Mouse (Mus musculus) limb, embryonic 14.5 days (tissue): ENCODE measurements around the gene Ociad2. TPM values are rescaled to one million over a fixed set of nuclear protein-coding genes. Genes with fewer than 3 reads are reported as not detected.

Experiments
- ATAC-seq: fragments of 200-750 bp; cut with Nextera tagmentation; 2 replicates; pipeline ENCODE4 v1.8.0; 2017; ENCODE audit warnings: low read depth, moderate number of reproducible peaks, moderate TSS enrichment; ENCODE audit not compliant: low FRiP score
- DNase-seq: peaks from one replicate; pipeline ENCODE4 v3.0.0-alpha.2; 2015; ENCODE audit warnings: low spot score
- H3K27ac ChIP-seq: fragments of 300-500 bp; sonication (generic); replicated peaks from 2 replicates; pipeline ENCODE4 v1.5.1; 2014; ENCODE audit warnings: low read depth, mild to moderate bottlenecking, low read length, moderate library complexity, mixed read lengths
- H3K27me3 ChIP-seq: fragments of 300-500 bp; sonication (generic); 2 replicates; pipeline ENCODE4 v1.6.1; 2014; ENCODE audit warnings: low read length, mixed read lengths; ENCODE audit not compliant: control insufficient read depth, insufficient read depth
- H3K36me3 ChIP-seq: fragments of 300-500 bp; sonication (generic); 2 replicates; pipeline ENCODE4 v1.6.1; 2014; ENCODE audit warnings: mild to moderate bottlenecking, low read length, moderate library complexity, mixed read lengths; ENCODE audit not compliant: control insufficient read depth, insufficient read depth
- H3K4me1 ChIP-seq: fragments of 300-500 bp; sonication (generic); 2 replicates; pipeline ENCODE4 v1.6.1; 2014; ENCODE audit warnings: antibody characterized with exemption, low read length, mixed read lengths; ENCODE audit not compliant: control insufficient read depth, insufficient read depth
- H3K4me2 ChIP-seq: fragments of 300-500 bp; sonication (generic); replicated peaks from 2 replicates; pipeline ENCODE4 v1.6.1; 2014; ENCODE audit warnings: low read depth, mild to moderate bottlenecking, low read length, moderate library complexity; ENCODE audit not compliant: severe bottlenecking
- H3K4me3 ChIP-seq: fragments of 300-500 bp; sonication (generic); replicated peaks from 2 replicates; pipeline ENCODE4 v1.5.1; 2014; ENCODE audit warnings: low read length
- H3K9ac ChIP-seq: fragments of 300-500 bp; sonication (generic); 2 replicates; pipeline ENCODE4 v1.6.1; 2014; ENCODE audit warnings: mild to moderate bottlenecking, low read depth, low read length, moderate library complexity; ENCODE audit not compliant: severe bottlenecking
- H3K9me3 ChIP-seq: fragments of 300-500 bp; sonication (generic); 2 replicates; pipeline ENCODE4 v1.6.1; 2016; ENCODE audit warnings: low read length; ENCODE audit not compliant: control insufficient read depth
- POLR2A ChIP-seq: fragments of 200-500 bp; IDR thresholded peaks from 2 replicates; pipeline ENCODE4 v1.8.0; 2012; ENCODE audit warnings: inconsistent platforms, mild to moderate bottlenecking, moderate library complexity, borderline replicate concordance; ENCODE audit not compliant: insufficient read depth, insufficient read length; ENCODE audit errors: extremely low read depth
- WGBS: fragments of 180-500 bp; shearing (Covaris S2); extraction: QIAGEN DNeasy Blood & Tissue Kit; methylation state at CpG from one replicate; pipeline ENCODE4 v1.1.7; 2014; 5-methylcytosine and 5-hydroxymethylcytosine counted together
- polyA plus RNA-seq, 2 experiments: library from polyadenylated mRNA; depleted of rRNA in 1 of 2; stranded (reverse) in 1 of 2; unstranded in 1 of 2; fragments of >200 nt; fragmentation: Nextera tagmentation in 1 of 2; extraction: Ambion mirVana in 1 of 2; gene quantifications; 2 replicates each; pipeline versions ENCODE4 v1.2.1 to v1.2.3; 2012 to 2014

Ociad2 gene
- polyA plus RNA-seq, 2 experiments, result 3.1 to 12.8 TPM

- H3K4me3 ChIP-seq, result no peak overlapping the region
- DNase-seq (no peak), ATAC-seq (no peak)
- no peak overlapping the region for H3K9ac ChIP-seq
- no peak overlapping the region for H3K27ac ChIP-seq
- H3K27me3 ChIP-seq, result no peaks in the 10 kb centered on the region
- no peaks in the 10 kb centered on the region for H3K36me3 ChIP-seq
- H3K4me2 ChIP-seq, result no peak overlapping the region
- H3K4me1 ChIP-seq, result no peaks in the 10 kb centered on the region
- TF ChIP-seq POLR2A, result no peak
- H3K9me3 ChIP-seq, result no peaks in the 10 kb centered on the region
- WGBS, result 53% methylated on average over 8 of the region's 8 CpGs
Measured at GRCm38 (mm10) chr5:73380829-73381228, 40.0 kb upstream of the Ociad2 start.

- H3K36me3 ChIP-seq, result no peaks in the 10 kb centered on the region
- DNase-seq (peak; percentile 81), ATAC-seq (peak; percentile 79; the same call in 1 of the 2 replicates)
- H3K27ac ChIP-seq, result no peak overlapping the region
- no peaks in the 10 kb centered on the region for H3K9me3 ChIP-seq
- H3K27me3 ChIP-seq, result no peaks in the 10 kb centered on the region
- no peak overlapping the region for H3K9ac ChIP-seq
- no peak overlapping the region for H3K4me3 ChIP-seq
- no peak for TF ChIP-seq POLR2A
- no peaks in the 10 kb centered on the region for H3K4me1 ChIP-seq
- H3K4me2 ChIP-seq, result no peak overlapping the region
- 21% methylated on average over 3 of the region's 3 CpGs for WGBS
Measured at GRCm38 (mm10) chr5:73379908-73380307, 39.1 kb upstream of the Ociad2 start.

GRCm38 (mm10) chr5:73376491-73376890, 35.7 kb upstream of the Ociad2 start:
- Histone ChIP-seq H3K36me3 (no peaks in the 10 kb centered on the region), H3K4me1 (no peaks in the 10 kb centered on the region), H3K9me3 (no peaks in the 10 kb centered on the region), H3K9ac (no peak overlapping the region), H3K27me3 (no peaks in the 10 kb centered on the region), H3K4me3 (no peak overlapping the region), H3K27ac (no peak overlapping the region), H3K4me2 (no peak overlapping the region)
- TF ChIP-seq POLR2A, result no peak
- DNase-seq (no peak), ATAC-seq (no peak)
- WGBS, result 84% methylated on average over 7 of the region's 7 CpGs

GRCm38 (mm10) chr5:73376041-73376440, 35.2 kb upstream of the Ociad2 start:
- DNase-seq, result no peak
- Histone ChIP-seq H3K4me3 (no peak overlapping the region), H3K4me2 (no peak overlapping the region), H3K36me3 (no peaks in the 10 kb centered on the region), H3K9ac (no peak overlapping the region), H3K9me3 (no peaks in the 10 kb centered on the region), H3K27ac (no peak overlapping the region), H3K27me3 (no peaks in the 10 kb centered on the region), H3K4me1 (no peaks in the 10 kb centered on the region)
- WGBS, result 70% methylated on average over 9 of the region's 9 CpGs
- no peak for TF ChIP-seq POLR2A
- no peak for ATAC-seq

- H3K4me3 ChIP-seq, result no peak overlapping the region
- no peak overlapping the region for H3K4me2 ChIP-seq
- no peaks in the 10 kb centered on the region for H3K36me3 ChIP-seq
- no peaks in the 10 kb centered on the region for H3K27me3 ChIP-seq
- WGBS, result 33% methylated on average over 3 of the region's 3 CpGs
- no peak overlapping the region for H3K9ac ChIP-seq
- H3K27ac ChIP-seq, result no peak overlapping the region
- no peak for ATAC-seq
- no peak for TF ChIP-seq POLR2A
- no peaks in the 10 kb centered on the region for H3K9me3 ChIP-seq
- H3K4me1 ChIP-seq, result no peaks in the 10 kb centered on the region
- no peak for DNase-seq
Measured at GRCm38 (mm10) chr5:73373184-73373583, 32.4 kb upstream of the Ociad2 start.

GRCm38 (mm10) chr5:73372601-73373000, 31.8 kb upstream of the Ociad2 start:
- Histone ChIP-seq H3K9me3 (no peaks in the 10 kb centered on the region), H3K27me3 (no peaks in the 10 kb centered on the region), H3K27ac (no peak overlapping the region), H3K9ac (no peak overlapping the region), H3K36me3 (no peaks in the 10 kb centered on the region), H3K4me1 (no peaks in the 10 kb centered on the region), H3K4me2 (no peak overlapping the region), H3K4me3 (no peak overlapping the region)
- ATAC-seq (no peak), DNase-seq (no peak)
- 75% methylated on average over 5 of the region's 5 CpGs for WGBS
- no peak for TF ChIP-seq POLR2A
